Comparison of ENCODE assay signal across 25 mouse cellular contexts in genomic region chr9:50585145-50585818, GRCm38 (mm10). TPM values are rescaled to one million over a fixed set of nuclear protein-coding genes. Genes with fewer than 3 reads are reported as not detected.
DNase-seq lines count a peak whose midpoint lies in the region; ATAC-seq lines count a peak whose summit lies in the region.
"Had no signal": no experiment of that assay in that cellular context is flagged by ENCODE, and none has a peak within 500 bp of the region (broad histone marks: within the 10 kb centered on the region; RNA-seq: fewer than 3 reads in every experiment).

No protein-coding gene starts in this region.

- no peak overlapping the region for H3K4me3 ChIP-seq in intestine, embryonic 15.5 days (replicated peaks)
- H3K4me3 ChIP-seq: embryonic facial prominence, embryonic 12.5 days; forebrain, embryonic 15.5 days; heart, embryonic 12.5 days had no signal

- DNase-seq in heart, adult 11 months: peak; percentile 70
- DNase-seq in heart, postnatal 10 days: no peak
- peak; percentile 91 for DNase-seq in kidney, adult 9 months
- DNase-seq in kidney, postnatal 36 days: peak; percentile 88 to 91
- DNase-seq in gastrocnemius, postnatal 10 days: no peak
- DNase-seq in thymus, postnatal 4 days: no peak
- no peak for DNase-seq in cerebellum, postnatal 36 days
- DNase-seq: adrenal gland, adult 8-10 months; adrenal gland, postnatal 36 days; B cell, adult 2 months; cerebellum, adult 8-10 months; cerebellum, postnatal 14 days; gastrocnemius, postnatal 14 days; heart, postnatal 36 days had no signal

- 63% methylated on average over 6 of the region's 6 CpGs for WGBS in intestine, embryonic 15.5 days

- no peak overlapping the region for H3K27ac ChIP-seq in intestine, embryonic 15.5 days
- H3K27ac ChIP-seq: embryonic facial prominence, embryonic 12.5 days; forebrain, embryonic 15.5 days had no signal

- H3K9me3 ChIP-seq in intestine, embryonic 15.5 days: no peaks in the 10 kb centered on the region
- H3K9me3 ChIP-seq: embryonic facial prominence, embryonic 12.5 days; forebrain, embryonic 15.5 days; G1E; heart, embryonic 12.5 days had no signal

- H3K36me3 ChIP-seq in intestine, embryonic 15.5 days: no peaks in the 10 kb centered on the region
- H3K36me3 ChIP-seq: embryonic facial prominence, embryonic 12.5 days; forebrain, embryonic 15.5 days; G1E; heart, embryonic 12.5 days had no signal

- intact Hi-C loops in heart, postnatal 10 days (cut with DNase I): no loop called here

- H3K4me2 ChIP-seq in intestine, embryonic 15.5 days (replicated peaks): no peak overlapping the region
- H3K4me2 ChIP-seq: embryonic facial prominence, embryonic 12.5 days; forebrain, embryonic 15.5 days; heart, embryonic 12.5 days had no signal

- H3K27me3 ChIP-seq in intestine, embryonic 15.5 days (replicated peaks): no peaks in the 10 kb centered on the region
- H3K27me3 ChIP-seq: embryonic facial prominence, embryonic 12.5 days; forebrain, embryonic 15.5 days; heart, embryonic 12.5 days had no signal

- H3K4me1 ChIP-seq in intestine, embryonic 15.5 days (replicated peaks): 0 out of 2 replicates have a peak, but pooled peaks cover 3% of the 10 kb centered on the region
- H3K4me1 ChIP-seq: embryonic facial prominence, embryonic 12.5 days; forebrain, embryonic 15.5 days; heart, embryonic 12.5 days had no signal

- peak; percentile 67 for ATAC-seq in intestine, embryonic 15.5 days
- ATAC-seq: CD4-positive, CD25-positive, alpha-beta regulatory T cell, adult 4 months; forebrain, embryonic 15.5 days had no signal

- no peak overlapping the region for H3K9ac ChIP-seq in intestine, embryonic 15.5 days
- H3K9ac ChIP-seq: embryonic facial prominence, embryonic 12.5 days; forebrain, embryonic 15.5 days; heart, embryonic 12.5 days had no signal

RNA-seq across cellular contexts. Expression of gene Sdhd, which starts 18.3 kb away (rescaled TPM):
- total RNA-seq in heart, postnatal 10 days (2021): 100 to 1,000 TPM; 780 to 786 TPM
- polyA plus RNA-seq in intestine, embryonic 15.5 days (2015; fragmentation: Nextera tagmentation; extraction: Ambion mirVana): 544 and 560 TPM in 2 replicates
- total RNA-seq in gastrocnemius, postnatal 10 days (2021): 100 to 1,000 TPM; 321 to 381 TPM

RNA-seq across cellular contexts. Expression of gene Timm8b, which starts 18.4 kb away (rescaled TPM):
- total RNA-seq in heart, postnatal 10 days (2021): 100 to 1,000 TPM; 215 to 218 TPM
- polyA plus RNA-seq in intestine, embryonic 15.5 days (2015; fragmentation: Nextera tagmentation; extraction: Ambion mirVana): 314 TPM in 2 replicates
- total RNA-seq in gastrocnemius, postnatal 10 days (2021): 100 to 1,000 TPM; 140 to 148 TPM

RNA-seq across cellular contexts. Expression of gene Tex12, which starts 24.2 kb away (rescaled TPM):
- not detected for total RNA-seq in heart, postnatal 10 days (2021)
- 0.16 and 0.19 TPM in 2 replicates for polyA plus RNA-seq in intestine, embryonic 15.5 days (2015; fragmentation: Nextera tagmentation; extraction: Ambion mirVana)
- not detected for total RNA-seq in gastrocnemius, postnatal 10 days (2021)
- total RNA-seq: adrenal gland, adult 8-10 months; adrenal gland, postnatal 36 days; G1E; gastrocnemius, postnatal 14 days; heart, adult 8-10 months; heart, postnatal 36 days had no signal
- polyA plus RNA-seq: CD4-positive, CD25-positive, alpha-beta regulatory T cell, adult 4 months; cortical plate, adult 2 months; embryonic facial prominence, embryonic 12.5 days; forebrain, embryonic 11.5 days; G1E; gonadal fat pad, adult 2 months; heart, embryonic 12.5 days; heart, embryonic 16.5 days had no signal

RNA-seq across cellular contexts. Expression of gene Bco2, which starts 30.3 kb away (rescaled TPM):
- total RNA-seq in heart, postnatal 10 days (2021): under 1 TPM; 0.19 to 0.20 TPM
- 3.4 and 4.4 TPM in 2 replicates for polyA plus RNA-seq in intestine, embryonic 15.5 days (2015; fragmentation: Nextera tagmentation; extraction: Ambion mirVana)
- total RNA-seq in gastrocnemius, postnatal 10 days (2021): under 1 TPM; 0.14 to 0.27 TPM
- polyA plus RNA-seq: G1E had no signal

RNA-seq across cellular contexts. Expression of gene Il18, which starts 30.7 kb away (rescaled TPM):
- 1 to 10 TPM; 1.3 to 2.5 TPM for total RNA-seq in heart, postnatal 10 days (2021)
- polyA plus RNA-seq in intestine, embryonic 15.5 days (2015; fragmentation: Nextera tagmentation; extraction: Ambion mirVana): 17.6 and 18.8 TPM in 2 replicates
- 1 to 10 TPM in 1 of 2 experiments, under 1 TPM in 1; 0.90 to 1.2 TPM for total RNA-seq in gastrocnemius, postnatal 10 days (2021)
- total RNA-seq: G1E had no signal
- polyA plus RNA-seq: G1E had no signal

Comparison
In these comparisons a context has a peak if more than half of its experiments do, and no peak if none do; other contexts are left out.
1. DNase-seq: peak in heart, adult 11 months (single experiment), kidney, adult 9 months (single experiment) and kidney, postnatal 36 days (2 of 2); none in heart, postnatal 10 days (0 of 2), gastrocnemius, postnatal 10 days (single experiment), thymus, postnatal 4 days (single experiment) and cerebellum, postnatal 36 days (0 of 2).